Mouse (Mus musculus): Measurements from ENCODE around the gene Npepps. TPM values are rescaled to one million over a fixed set of nuclear protein-coding genes. Genes with fewer than 3 reads are reported as not detected.
"Not testable (repeated sequence)": the region's sequence is repeated elsewhere in the genome, so short reads cannot be mapped to it uniquely, and the experiment has no call there.

Npepps gene
- polyA plus RNA-seq, 1 experiment from 2014 or later: 76.2 TPM

- DNase-seq (no peak), ATAC-seq (ENCODE audit: insufficient read depth) (no peak)
- Histone ChIP-seq H3K4me1 (ENCODE audit: insufficient read depth) (no peaks in the 10 kb centered on the region), H3K4me3 (ENCODE audit: low read depth, low read length) (peak overlapping the region; percentile 55), H3K9ac (0 out of 2 replicates have a peak overlapping the region, but pooled peaks have one; percentile 44), H3K9me3 (ENCODE audit: low read depth, low read length) (no peaks in the 10 kb centered on the region), H3K27ac (ENCODE audit: low read depth) (peak overlapping the region; percentile 71; the same call in 1 of the 2 replicates), H3K4me2 (peak overlapping the region; percentile 59), H3K27me3 (ENCODE audit: insufficient read depth, low read length) (no peaks in the 10 kb centered on the region), H3K36me3 (ENCODE audit: insufficient read depth) (no peaks in the 10 kb centered on the region; the same call in 1 of the 2 replicates)
- WGBS: 38% methylated on average over 8 of the region's 8 CpGs
- TF ChIP-seq CTCF (IDR thresholded peaks at IDR 0.05; ENCODE audit: low read depth): no peak
Measured at GRCm38 (mm10) chr11:97314751-97315503, 34.5 kb upstream of the Npepps start.

GRCm38 (mm10) chr11:97314110-97314509 lies 33.7 kb upstream of the Npepps start:
- no peaks in the 10 kb centered on the region for H3K9me3 ChIP-seq (ENCODE audit: low read depth, low read length)
- TF ChIP-seq CTCF (IDR thresholded peaks at IDR 0.05; ENCODE audit: low read depth): peak; percentile 39
- DNase-seq (peak; percentile 34), ATAC-seq (ENCODE audit: insufficient read depth) (no peak)
- no peaks in the 10 kb centered on the region for H3K4me1 ChIP-seq (ENCODE audit: insufficient read depth)
- H3K27me3 ChIP-seq (ENCODE audit: insufficient read depth, low read length): no peaks in the 10 kb centered on the region
- H3K27ac ChIP-seq (ENCODE audit: low read depth): no peak overlapping the region
- no peak overlapping the region for H3K4me2 ChIP-seq
- WGBS: 89% methylated on average over 3 of the region's 3 CpGs
- H3K36me3 ChIP-seq (ENCODE audit: insufficient read depth): no peaks in the 10 kb centered on the region; the same call in 1 of the 2 replicates
- H3K4me3 ChIP-seq (ENCODE audit: low read depth, low read length): no peak overlapping the region
- H3K9ac ChIP-seq: no peak overlapping the region

- H3K4me3 ChIP-seq (ENCODE audit: low read depth, low read length); H3K27ac ChIP-seq (ENCODE audit: low read depth); H3K36me3 ChIP-seq (ENCODE audit: insufficient read depth); H3K4me2 ChIP-seq; H3K9ac ChIP-seq; H3K9me3 ChIP-seq (ENCODE audit: low read depth, low read length); ATAC-seq (ENCODE audit: insufficient read depth); H3K27me3 ChIP-seq (ENCODE audit: insufficient read depth, low read length); H3K4me1 ChIP-seq (ENCODE audit: insufficient read depth); DNase-seq: not testable (repeated sequence)
- 64% methylated on average over 1 of the region's 1 CpGs for whole genome bisulfite sequencing
Measured at GRCm38 (mm10) chr11:97312871-97313270, 32.4 kb upstream of the Npepps start.

GRCm38 (mm10) chr11:97310895-97311631 lies 30.6 kb upstream of the Npepps start:
- peak overlapping the region; percentile 38 for H3K9ac ChIP-seq
- peak overlapping the region; percentile 67 for H3K27ac ChIP-seq (ENCODE audit: low read depth)
- H3K36me3 ChIP-seq (ENCODE audit: insufficient read depth): no peaks in the 10 kb centered on the region
- peak overlapping the region; percentile 89 for H3K4me2 ChIP-seq
- no peaks in the 10 kb centered on the region for H3K27me3 ChIP-seq (ENCODE audit: insufficient read depth, low read length)
- TF ChIP-seq CTCF (IDR thresholded peaks at IDR 0.05; ENCODE audit: low read depth): peak; percentile 61
- ATAC-seq (ENCODE audit: insufficient read depth) (peak; percentile 41), DNase-seq (peak; percentile 83)
- H3K9me3 ChIP-seq (ENCODE audit: low read depth, low read length): no peaks in the 10 kb centered on the region
- 4% methylated on average over 18 of the region's 18 CpGs for WGBS
- peak overlapping the region; percentile 8 for H3K4me3 ChIP-seq (ENCODE audit: low read depth, low read length)
- H3K4me1 ChIP-seq (ENCODE audit: insufficient read depth): no peaks in the 10 kb centered on the region

GRCm38 (mm10) chr11:97309911-97310571 lies 29.6 kb upstream of the Npepps start:
- ATAC-seq (ENCODE audit: insufficient read depth) (peak; percentile 78), DNase-seq (peak; percentile 96)
- Histone ChIP-seq H3K27me3 (ENCODE audit: insufficient read depth, low read length) (no peaks in the 10 kb centered on the region), H3K36me3 (ENCODE audit: insufficient read depth) (no peaks in the 10 kb centered on the region), H3K27ac (ENCODE audit: low read depth) (peak overlapping the region; percentile 90), H3K4me3 (ENCODE audit: low read depth, low read length) (peak overlapping the region; percentile 40), H3K4me2 (peak overlapping the region; percentile 89), H3K9me3 (ENCODE audit: low read depth, low read length) (no peaks in the 10 kb centered on the region), H3K4me1 (ENCODE audit: insufficient read depth) (no peaks in the 10 kb centered on the region), H3K9ac (peak overlapping the region; percentile 64)
- under 1% methylated on average over 25 of the region's 25 CpGs for WGBS
- TF ChIP-seq CTCF (IDR thresholded peaks at IDR 0.05; ENCODE audit: low read depth): peak; percentile 88

- Histone ChIP-seq H3K9ac (peak overlapping the region; percentile 64), H3K36me3 (ENCODE audit: insufficient read depth) (no peaks in the 10 kb centered on the region), H3K27me3 (ENCODE audit: insufficient read depth, low read length) (no peaks in the 10 kb centered on the region), H3K4me1 (ENCODE audit: insufficient read depth) (no peaks in the 10 kb centered on the region), H3K4me2 (peak overlapping the region; percentile 89), H3K4me3 (ENCODE audit: low read depth, low read length) (peak overlapping the region; percentile 40), H3K9me3 (ENCODE audit: low read depth, low read length) (no peaks in the 10 kb centered on the region), H3K27ac (ENCODE audit: low read depth) (peak overlapping the region; percentile 90)
- DNase-seq: peak; percentile 87
- no peak for TF ChIP-seq CTCF (IDR thresholded peaks at IDR 0.05; ENCODE audit: low read depth)
- ATAC-seq (ENCODE audit: insufficient read depth): peak; percentile 91
- WGBS: under 1% methylated on average over 9 of the region's 9 CpGs
Measured at GRCm38 (mm10) chr11:97309451-97309836, 29.0 kb upstream of the Npepps start.
